Comparison of ENCODE assay signal across 15 mouse cellular contexts in the genomic region with DNA sequence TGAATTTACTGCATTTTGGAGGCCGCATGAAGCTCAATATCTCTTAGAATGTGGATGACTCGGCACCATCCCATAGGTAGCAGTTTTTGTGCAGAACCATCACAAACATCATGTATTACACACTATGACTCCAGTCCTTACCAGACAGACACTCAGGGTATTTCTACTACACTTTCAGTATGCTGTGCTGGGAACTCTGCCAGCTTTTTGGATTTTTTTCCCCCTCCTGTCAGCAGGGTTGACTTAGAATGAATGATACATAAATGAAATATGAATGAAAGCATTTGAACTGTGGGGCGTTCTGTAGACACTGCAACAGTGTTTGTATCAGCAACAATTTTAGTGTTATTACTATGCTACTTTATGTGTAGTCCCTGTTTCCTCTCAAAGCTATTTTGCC. TPM values are rescaled to one million over a fixed set of nuclear protein-coding genes. Genes with fewer than 3 reads are reported as not detected.
A peak's percentile ranks its signal among the peaks of the same experiment; 100 is the strongest.
DNase-seq lines count a peak whose midpoint lies in the region; ATAC-seq and TF ChIP-seq lines count a peak whose summit lies in the region.
"Had no signal": no experiment of that assay in that cellular context is flagged by ENCODE, and none has a peak within 500 bp of the region (broad histone marks: within the 10 kb centered on the region; RNA-seq: fewer than 3 reads in every experiment).

No protein-coding gene starts in this region.

- peak overlapping the region; percentile 29; the same call in 1 of the 2 replicates for H3K4me2 ChIP-seq in lung, embryonic 15.5 days
- H3K4me2 ChIP-seq in heart, postnatal 0 days (ENCODE audit: low read depth, low read length) = peak overlapping the region; percentile 39
- H3K4me2 ChIP-seq: neural tube, embryonic 15.5 days had no signal

- ATAC-seq in lung, embryonic 15.5 days (ENCODE audit: borderline replicate concordance, extremely low read depth, low FRiP score, low TSS enrichment) = no peak
- ATAC-seq in heart, postnatal 0 days (ENCODE audit: insufficient read depth, low read depth) = peak; percentile 33; the same call in 1 of the 2 replicates
- ATAC-seq: activated CD4-positive, CD25-positive, alpha-beta regulatory T cell, adult 4 months; intestine, embryonic 16.5 days had no signal

- H3K9ac ChIP-seq in lung, embryonic 15.5 days = no peak overlapping the region
- H3K9ac ChIP-seq in heart, postnatal 0 days (replicated peaks; ENCODE audit: low read depth, low read length) = no peak overlapping the region
- H3K9ac ChIP-seq: neural tube, embryonic 15.5 days had no signal

- intact Hi-C loops in heart, postnatal 36 days (cut with DNase I) = no loop called here

- 41% methylated on average over 3 of the region's 3 CpGs for WGBS in lung, embryonic 15.5 days
- 32% methylated on average over 3 of the region's 3 CpGs for WGBS in heart, postnatal 0 days

- H3K36me3 ChIP-seq in lung, embryonic 15.5 days = no peaks in the 10 kb centered on the region
- no peaks in the 10 kb centered on the region for H3K36me3 ChIP-seq in heart, postnatal 0 days (replicated peaks; ENCODE audit: control insufficient read depth, insufficient read depth, low read length)
- H3K36me3 ChIP-seq: neural tube, embryonic 15.5 days had no signal

- H3K4me1 ChIP-seq in lung, embryonic 15.5 days = peaks cover 38% of the 10 kb centered on the region
- peaks cover 26% of the 10 kb centered on the region for H3K4me1 ChIP-seq in heart, postnatal 0 days (ENCODE audit: control insufficient read depth, insufficient read depth)

- TF ChIP-seq EP300 in heart, postnatal 0 days (IDR thresholded peaks at IDR 0.05; ENCODE audit: low read depth) = no peak

- no peaks in the 10 kb centered on the region for H3K27me3 ChIP-seq in lung, embryonic 15.5 days
- no peaks in the 10 kb centered on the region for H3K27me3 ChIP-seq in heart, postnatal 0 days (ENCODE audit: control insufficient read depth, insufficient read depth, low read length)
- H3K27me3 ChIP-seq: neural tube, embryonic 15.5 days had no signal

- no peaks in the 10 kb centered on the region for H3K9me3 ChIP-seq in lung, embryonic 15.5 days
- H3K9me3 ChIP-seq in heart, postnatal 0 days (replicated peaks; ENCODE audit: control insufficient read depth, low read length) = no peaks in the 10 kb centered on the region
- H3K9me3 ChIP-seq: G1E; neural tube, embryonic 15.5 days had no signal

- no peak for TF ChIP-seq CTCF in heart, postnatal 0 days (IDR thresholded peaks at IDR 0.05; ENCODE audit: low read depth)

- H3K4me3 ChIP-seq in lung, embryonic 15.5 days = no peak overlapping the region
- no peak overlapping the region for H3K4me3 ChIP-seq in heart, postnatal 0 days (ENCODE audit: low read depth, low read length)
- H3K4me3 ChIP-seq: layer of hippocampus, adult 2 months; neural tube, embryonic 15.5 days had no signal

- peak; percentile 59 for DNase-seq in adrenal gland, postnatal 10 days
- DNase-seq in adrenal gland, adult 8-10 months = no peak
- DNase-seq in heart, adult 11 months = peak; percentile 87
- DNase-seq in heart, postnatal 36 days = no peak
- DNase-seq in lung, postnatal 4 days = no peak
- peak; percentile 56 for DNase-seq in heart, postnatal 0 days (ENCODE audit: low spot score)
- no peak for DNase-seq in layer of hippocampus, adult 9-11 months
- DNase-seq: thymus, postnatal 4 days had no signal

- H3K27ac ChIP-seq in lung, embryonic 15.5 days = no peak overlapping the region
- H3K27ac ChIP-seq in heart, postnatal 0 days (ENCODE audit: low read depth) = peak overlapping the region; percentile 17; the same call in 1 of the 2 replicates
- H3K27ac ChIP-seq: layer of hippocampus, adult 2 months; macrophage; neural tube, embryonic 15.5 days had no signal

RNA-seq across cellular contexts. Expression of gene Ubl3, which starts 17.9 kb away (rescaled TPM):
- 100 to 1,000 TPM; 109 to 119 TPM for total RNA-seq in adrenal gland, postnatal 10 days (2021)
- total RNA-seq in adrenal gland, adult 8-10 months (2022) = 100 to 1,000 TPM; 150 to 176 (median 164) TPM
- total RNA-seq in heart, postnatal 36 days (2021) = 10 to 100 TPM; 90.7 to 96.1 TPM
- 85.2 and 88.1 TPM in 2 replicates for polyA plus RNA-seq in lung, embryonic 15.5 days (2015; fragmentation: Nextera tagmentation; extraction: Ambion mirVana)
- 105 and 116 TPM in 2 replicates for total RNA-seq in heart, postnatal 0 days (2014; rRNA removed; ENCODE audit: low replicate concordance)
- 76.8 and 76.9 TPM in 2 replicates for polyA plus RNA-seq in heart, postnatal 0 days (2015; fragmentation: Nextera tagmentation; extraction: Ambion mirVana)

Comparison
In these comparisons a context has a peak if more than half of its experiments do, and no peak if none do; other contexts are left out.
1. DNase-seq: peak in adrenal gland, postnatal 10 days (single experiment), heart, adult 11 months (single experiment) and heart, postnatal 0 days (single experiment); none in adrenal gland, adult 8-10 months (single experiment), heart, postnatal 36 days (0 of 2), lung, postnatal 4 days (0 of 2) and layer of hippocampus, adult 9-11 months (single experiment).